Mouse (Mus musculus) embryo, embryonic 9.5 days (tissue): ENCODE measurements around the gene Mup15.
"Not testable (repeated sequence)": the region's sequence is repeated elsewhere in the genome, so short reads cannot be mapped to it uniquely, and the experiment has no call there.

Experiments
- DNase-seq: peaks from one replicate; pipeline ENCODE4 v3.0.0-alpha.2; 2017; ENCODE audit errors: extremely low spot score

Mup15 gene

DNA sequence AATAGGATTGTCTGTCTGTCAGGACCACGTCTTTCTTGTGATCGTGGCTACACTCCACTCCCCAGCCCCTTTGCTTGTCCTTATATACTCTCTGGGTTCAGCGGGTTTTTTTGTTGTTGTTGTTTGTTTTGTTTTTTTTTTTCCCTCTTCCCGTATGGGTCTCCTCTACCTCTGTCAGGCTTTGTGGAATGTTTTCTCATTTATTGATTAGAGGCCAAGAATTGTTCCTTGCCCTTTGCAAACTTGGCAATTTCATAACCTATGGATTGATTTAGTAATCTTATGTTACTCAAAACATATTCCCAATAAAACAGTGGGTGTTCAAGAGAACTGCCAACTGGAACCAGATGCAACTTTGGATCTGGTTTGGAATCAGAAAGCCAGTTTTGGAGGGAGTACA, at the start of gene Mup15:
Gene Mup15, minus strand, starts transcription at position 101 of the 400 bp plus-strand sequence.
- DNase-seq, result not testable (repeated sequence)
